Mouse (Mus musculus): Measurements from ENCODE around the gene Clcf1.
A peak's percentile ranks its signal among the peaks of the same experiment; 100 is the strongest.

The Clcf1 gene

GRCm38 (mm10) chr19:4255583-4256162 is 41.6 kb downstream of the Clcf1 start:
- DNase-seq (ENCODE audit: low spot score in 2 of 2): no peak

GRCm38 (mm10) chr19:4257216-4257896 is 43.3 kb downstream of the Clcf1 start:
- peak; percentile 82 to 92 for DNase-seq (ENCODE audit: low spot score in 2 of 2)

- DNase-seq (ENCODE audit: low spot score in 2 of 2): no peak
These were observed 43.8 kb downstream of the Clcf1 start for GRCm38 (mm10) chr19:4257897-4258252.

- no peak for DNase-seq (ENCODE audit: low spot score in 2 of 2)
These were observed 47.1 kb downstream of the Clcf1 start for GRCm38 (mm10) chr19:4261038-4261698.

GRCm38 (mm10) chr19:4262756-4263155 is 48.7 kb downstream of the Clcf1 start:
- DNase-seq (ENCODE audit: low spot score in 2 of 2): no peak

GRCm38 (mm10) chr19:4263702-4264101 is 49.7 kb downstream of the Clcf1 start:
- DNase-seq (ENCODE audit: low spot score in 2 of 2): no peak

- DNase-seq (ENCODE audit: low spot score in 2 of 2): no peak
These were observed 50.2 kb downstream of the Clcf1 start for GRCm38 (mm10) chr19:4264171-4264780.

GRCm38 (mm10) chr19:4265956-4266355 is 51.9 kb downstream of the Clcf1 start:
- DNase-seq (ENCODE audit: low spot score in 2 of 2): no peak

GRCm38 (mm10) chr19:4268566-4269361 is 54.7 kb downstream of the Clcf1 start, which contains the start of gene Ssh3:
Gene Ssh3 (minus strand): TSS chr19:4269180.
- DNase-seq (ENCODE audit: low spot score in 2 of 2): peak in 1 of 2 experiments; percentile 73

- DNase-seq (ENCODE audit: low spot score in 2 of 2): no peak
These were observed 56.1 kb downstream of the Clcf1 start for GRCm38 (mm10) chr19:4270187-4270586.

GRCm38 (mm10) chr19:4270972-4271371 is 56.9 kb downstream of the Clcf1 start:
- DNase-seq (ENCODE audit: low spot score in 2 of 2): no peak
